Mouse (Mus musculus) brain, embryonic 14.5 days (tissue): ENCODE measurements around the gene Faf1. TPM values are rescaled to one million over a fixed set of nuclear protein-coding genes. Genes with fewer than 3 reads are reported as not detected.

Experiments used
- DNase-seq: peaks from one replicate; pipeline ENCODE4 v3.0.0-alpha.2; 2011; ENCODE audit warnings: low read depth
- CTCF ChIP-seq: fragments of 200-500 bp; IDR thresholded peaks from 2 replicates; pipeline ENCODE4 v1.5.1; 2012; ENCODE audit warnings: inconsistent platforms, mild to moderate bottlenecking, moderate library complexity, borderline replicate concordance; ENCODE audit not compliant: insufficient read depth, insufficient read length; ENCODE audit errors: extremely low read depth
- POLR2A ChIP-seq: fragments of 200-500 bp; IDR thresholded peaks from 2 replicates; pipeline ENCODE4 v1.6.1; 2012; ENCODE audit warnings: mild to moderate bottlenecking, inconsistent platforms, borderline replicate concordance; ENCODE audit not compliant: poor library complexity, insufficient read depth, insufficient read length, severe bottlenecking; ENCODE audit errors: extremely low read depth
- polyA plus RNA-seq: library from polyadenylated mRNA; depleted of rRNA; stranded (reverse); fragments of >200 nt; gene quantifications from 2 replicates; pipeline ENCODE4 v1.2.3, GENCODE M21; 2012; rRNA removed

The Faf1 gene
- polyA plus RNA-seq: 23.9 and 31.7 TPM in 2 replicates

- DNase-seq: peak; percentile 99
- peak; percentile 12; the same call in 1 of the 2 replicates for TF ChIP-seq CTCF
- TF ChIP-seq POLR2A: peak; percentile 78
Measured at GRCm38 (mm10) chr4:109676218-109677215, at the start of gene Faf1. Faf1 (plus strand) TSS chr4:109676588.

- DNase-seq: no peak
- TF ChIP-seq CTCF (no peak), POLR2A (no peak)
Measured at GRCm38 (mm10) chr4:109630215-109630614, 46.2 kb upstream of the Faf1 start.

GRCm38 (mm10) chr4:109631029-109631428 lies 45.4 kb upstream of the Faf1 start:
- no peak for TF ChIP-seq POLR2A
- TF ChIP-seq CTCF: no peak
- DNase-seq: no peak

- no peak for TF ChIP-seq POLR2A
- TF ChIP-seq CTCF: peak; percentile 20; the same call in 1 of the 2 replicates
- DNase-seq: no peak
Measured at GRCm38 (mm10) chr4:109634971-109635370, 41.4 kb upstream of the Faf1 start.

GRCm38 (mm10) chr4:109639356-109639755 lies 37.0 kb upstream of the Faf1 start:
- no peak for DNase-seq
- no peak for TF ChIP-seq CTCF
- TF ChIP-seq POLR2A: no peak

- TF ChIP-seq POLR2A (no peak), CTCF (no peak)
- DNase-seq: no peak
Measured at GRCm38 (mm10) chr4:109640141-109640540, 36.2 kb upstream of the Faf1 start.

GRCm38 (mm10) chr4:109641451-109641850 lies 34.9 kb upstream of the Faf1 start:
- no peak for DNase-seq
- no peak for TF ChIP-seq POLR2A
- TF ChIP-seq CTCF: no peak

- no peak for TF ChIP-seq POLR2A
- TF ChIP-seq CTCF: no peak
Measured at GRCm38 (mm10) chr4:109647281-109647680, 29.1 kb upstream of the Faf1 start.

GRCm38 (mm10) chr4:109649331-109649730 lies 27.1 kb upstream of the Faf1 start:
- no peak for DNase-seq
- TF ChIP-seq POLR2A (no peak), CTCF (no peak)

More at GRCm38 (mm10) chr4:109647281-109647680, 29.1 kb upstream of the Faf1 start:
- DNase-seq: no peak

GRCm38 (mm10) chr4:109653251-109653650 lies 23.1 kb upstream of the Faf1 start:
- DNase-seq: no peak
- TF ChIP-seq CTCF (no peak), POLR2A (no peak)

- DNase-seq: no peak
- TF ChIP-seq CTCF (no peak), POLR2A (no peak)
Measured at GRCm38 (mm10) chr4:109654701-109655100, 21.7 kb upstream of the Faf1 start.
